Mouse (Mus musculus): ENCODE data around the gene Phkg2. TPM values are rescaled to one million over a fixed set of nuclear protein-coding genes. Genes with fewer than 3 reads are reported as not detected.

Gene Phkg2
- 76.0 TPM for polyA plus RNA-seq (2017; shearing (Covaris generic))

GRCm38 (mm10) chr7:127572895-127573471 is at the start of gene Phkg2:
TSS of gene Phkg2 (plus strand) at chr7:127573340.

GRCm38 (mm10) chr7:127561340-127561858 is 11.7 kb upstream of the Phkg2 start, which contains the start of gene Tmem265:
TSS of gene Tmem265 (plus strand) at chr7:127561390.

GRCm38 (mm10) chr7:127588011-127588871 is 15.1 kb downstream of the Phkg2 start, which contains the start of the genes Ccdc189 and Rnf40:
TSS of gene Ccdc189 (minus strand) at chr7:127588595.
TSS of gene Rnf40 (plus strand) at chr7:127588767.

GRCm38 (mm10) chr7:127614891-127615843 is 42.0 kb downstream of the Phkg2 start, which contains the start of gene Zfp629:
TSS of gene Zfp629 (minus strand) at chr7:127615797.

Other genes with a start within 250 kb of the Phkg2 start
- gene Zfp768, start 227.8 kb upstream of the Phkg2 start, polyA plus RNA-seq (2017; shearing (Covaris generic)) = 0.27 TPM
- 21.0 TPM for gene Zfp747, start 197.3 kb upstream of the Phkg2 start, polyA plus RNA-seq (2017; shearing (Covaris generic))
- gene 9130019O22Rik, start 186.2 kb upstream of the Phkg2 start, polyA plus RNA-seq (2017; shearing (Covaris generic)) = 7.3 TPM
- gene E430018J23Rik, start 179.7 kb upstream of the Phkg2 start, polyA plus RNA-seq (2017; shearing (Covaris generic)) = 4.4 TPM
- gene Zfp764, start 166.5 kb upstream of the Phkg2 start, polyA plus RNA-seq (2017; shearing (Covaris generic)) = 13.3 TPM
- 24.7 TPM for gene Zfp688, start 151.3 kb upstream of the Phkg2 start, polyA plus RNA-seq (2017; shearing (Covaris generic))
- 7.4 TPM for gene Zfp689, start 124.2 kb upstream of the Phkg2 start, polyA plus RNA-seq (2017; shearing (Covaris generic))
- 138 TPM for gene Prr14, start 113.7 kb upstream of the Phkg2 start, polyA plus RNA-seq (2017; shearing (Covaris generic))
- 11.9 TPM for gene Fbrs, start 94.1 kb upstream of the Phkg2 start, polyA plus RNA-seq (2017; shearing (Covaris generic))
- 78.0 TPM for gene Srcap, start 61.4 kb upstream of the Phkg2 start, polyA plus RNA-seq (2017; shearing (Covaris generic))
- gene Gm42715, start 53.8 kb upstream of the Phkg2 start, polyA plus RNA-seq (2017; shearing (Covaris generic)) = 6.4 TPM
- gene Tmem265, start 11.9 kb upstream of the Phkg2 start, polyA plus RNA-seq (2017; shearing (Covaris generic)) = 3.5 TPM
- gene Ccdc189, start 15.3 kb downstream of the Phkg2 start, polyA plus RNA-seq (2017; shearing (Covaris generic)) = not detected
- gene Rnf40, start 15.4 kb downstream of the Phkg2 start, polyA plus RNA-seq (2017; shearing (Covaris generic)) = 105 TPM
- gene Zfp629, start 42.5 kb downstream of the Phkg2 start, polyA plus RNA-seq (2017; shearing (Covaris generic)) = 0.30 TPM
- gene Bcl7c, start 135.6 kb downstream of the Phkg2 start, polyA plus RNA-seq (2017; shearing (Covaris generic)) = 49.0 TPM
- gene Ctf1, start 139.4 kb downstream of the Phkg2 start, polyA plus RNA-seq (2017; shearing (Covaris generic)) = not detected
- not detected for gene Ctf2, start 158.8 kb downstream of the Phkg2 start, polyA plus RNA-seq (2017; shearing (Covaris generic))
- gene Fbxl19, start 171.2 kb downstream of the Phkg2 start, polyA plus RNA-seq (2017; shearing (Covaris generic)) = 0.77 TPM
- 12.5 TPM for gene Orai3, start 196.5 kb downstream of the Phkg2 start, polyA plus RNA-seq (2017; shearing (Covaris generic))
- 5.9 TPM for gene Setd1a, start 203.3 kb downstream of the Phkg2 start, polyA plus RNA-seq (2017; shearing (Covaris generic))
- not detected for gene Gm49388, start 212.3 kb downstream of the Phkg2 start, polyA plus RNA-seq (2017; shearing (Covaris generic))
- gene Hsd3b7, start 227.3 kb downstream of the Phkg2 start, polyA plus RNA-seq (2017; shearing (Covaris generic)) = not detected

All from effector memory CD4-positive, alpha-beta T cell, adult 7 months (primary cell).